Mouse (Mus musculus): ENCODE data around the gene Mxra7. TPM values are rescaled to one million over a fixed set of nuclear protein-coding genes. Genes with fewer than 3 reads are reported as not detected.

Mxra7 gene
- polyA plus RNA-seq, 1 experiment from 2014 or later: 19.6 TPM

- peaks cover 20% of the 10 kb centered on the region for H3K4me1 ChIP-seq
- 0 out of 2 replicates have a peak overlapping the region, but pooled peaks have one; percentile 40 for H3K9ac ChIP-seq
- ATAC-seq (ENCODE audit: insufficient number of reproducible peaks, insufficient read depth, low FRiP score, low TSS enrichment, low read depth): no peak
- peaks cover 15% of the 10 kb centered on the region; the same call in 1 of the 2 replicates for H3K27me3 ChIP-seq
- H3K4me3 ChIP-seq: no peak overlapping the region
- 0 out of 2 replicates have a peak overlapping the region, but pooled peaks have one; percentile 33 for H3K27ac ChIP-seq
- H3K9me3 ChIP-seq: no peaks in the 10 kb centered on the region
- no peak overlapping the region for H3K4me2 ChIP-seq
- H3K36me3 ChIP-seq: no peaks in the 10 kb centered on the region
- WGBS: 74% methylated on average over 15 of the region's 15 CpGs
Measured at GRCm38 (mm10) chr11:116806136-116807071, 21.4 kb downstream of the Mxra7 start.

GRCm38 (mm10) chr11:116802709-116803108, 25.1 kb downstream of the Mxra7 start:
- WGBS: 78% methylated on average over 5 of the region's 5 CpGs
- Histone ChIP-seq H3K9me3 (no peaks in the 10 kb centered on the region), H3K4me3 (no peak overlapping the region), H3K27ac (no peak overlapping the region), H3K4me1 (peaks cover 11% of the 10 kb centered on the region), H3K27me3 (no peaks in the 10 kb centered on the region), H3K36me3 (no peaks in the 10 kb centered on the region), H3K4me2 (no peak overlapping the region), H3K9ac (no peak overlapping the region)
- no peak for ATAC-seq (ENCODE audit: insufficient number of reproducible peaks, insufficient read depth, low FRiP score, low TSS enrichment, low read depth)

GRCm38 (mm10) chr11:116801106-116801505, 26.7 kb downstream of the Mxra7 start:
- Histone ChIP-seq H3K4me1 (peaks cover 6% of the 10 kb centered on the region; the same call in 1 of the 2 replicates), H3K4me2 (no peak overlapping the region), H3K4me3 (no peak overlapping the region), H3K9me3 (no peaks in the 10 kb centered on the region), H3K27me3 (no peaks in the 10 kb centered on the region), H3K36me3 (no peaks in the 10 kb centered on the region), H3K9ac (no peak overlapping the region), H3K27ac (no peak overlapping the region)
- WGBS: 59% methylated on average over 5 of the region's 5 CpGs
- ATAC-seq (ENCODE audit: insufficient number of reproducible peaks, insufficient read depth, low FRiP score, low TSS enrichment, low read depth): no peak

- H3K9ac ChIP-seq: no peak overlapping the region
- H3K4me2 ChIP-seq: no peak overlapping the region
- H3K4me1 ChIP-seq: peaks cover 6% of the 10 kb centered on the region; the same call in 1 of the 2 replicates
- H3K36me3 ChIP-seq: no peaks in the 10 kb centered on the region
- H3K27ac ChIP-seq: no peak overlapping the region
- ATAC-seq (ENCODE audit: insufficient number of reproducible peaks, insufficient read depth, low FRiP score, low TSS enrichment, low read depth): no peak
- no peaks in the 10 kb centered on the region for H3K27me3 ChIP-seq
- 84% methylated on average over 5 of the region's 5 CpGs for WGBS
- no peak overlapping the region for H3K4me3 ChIP-seq
- no peaks in the 10 kb centered on the region for H3K9me3 ChIP-seq
Measured at GRCm38 (mm10) chr11:116799364-116799763, 28.5 kb downstream of the Mxra7 start.

- Histone ChIP-seq H3K27ac (no peak overlapping the region), H3K4me1 (peaks cover 12% of the 10 kb centered on the region), H3K4me3 (no peak overlapping the region), H3K27me3 (no peaks in the 10 kb centered on the region), H3K9ac (no peak overlapping the region), H3K4me2 (no peak overlapping the region), H3K9me3 (no peaks in the 10 kb centered on the region), H3K36me3 (no peaks in the 10 kb centered on the region)
- 82% methylated on average over 10 of the region's 10 CpGs for WGBS
- no peak for ATAC-seq (ENCODE audit: insufficient number of reproducible peaks, insufficient read depth, low FRiP score, low TSS enrichment, low read depth)
Measured at GRCm38 (mm10) chr11:116784221-116784620, 43.6 kb downstream of the Mxra7 start.

- no peaks in the 10 kb centered on the region for H3K9me3 ChIP-seq
- no peak overlapping the region for H3K4me2 ChIP-seq
- 55% methylated on average over 9 of the region's 9 CpGs for WGBS
- peaks cover 12% of the 10 kb centered on the region for H3K4me1 ChIP-seq
- H3K27me3 ChIP-seq: no peaks in the 10 kb centered on the region
- no peak overlapping the region for H3K9ac ChIP-seq
- H3K36me3 ChIP-seq: no peaks in the 10 kb centered on the region
- H3K4me3 ChIP-seq: no peak overlapping the region
- no peak for ATAC-seq (ENCODE audit: insufficient number of reproducible peaks, insufficient read depth, low FRiP score, low TSS enrichment, low read depth)
- H3K27ac ChIP-seq: no peak overlapping the region
Measured at GRCm38 (mm10) chr11:116782737-116783145, 45.1 kb downstream of the Mxra7 start.

- H3K4me2 ChIP-seq: no peak within 1 kb of the TSS
- no peak within 1 kb of the TSS for H3K9ac ChIP-seq
- ATAC-seq (ENCODE audit: insufficient number of reproducible peaks, insufficient read depth, low FRiP score, low TSS enrichment, low read depth): no peak
- no peak within 1 kb of the TSS for H3K4me3 ChIP-seq
- 87% methylated on average over 7 of the region's 7 CpGs for WGBS
- H3K9me3 ChIP-seq: no peaks in the 10 kb centered on the region
- H3K36me3 ChIP-seq: no peaks in the 10 kb centered on the region
- no peak within 1 kb of the TSS for H3K27ac ChIP-seq
- no peaks in the 10 kb centered on the region for H3K27me3 ChIP-seq
- H3K4me1 ChIP-seq: peaks cover under 1% of the 10 kb centered on the region; the same call in 1 of the 2 replicates
Measured at GRCm38 (mm10) chr11:116775407-116775806, 52.4 kb downstream of the Mxra7 start, which contains the start of gene St6galnac1. St6galnac1 (minus strand) TSS chr11:116775507.

GRCm38 (mm10) chr11:116773205-116773604, 54.6 kb downstream of the Mxra7 start:
- no peak overlapping the region for H3K9ac ChIP-seq
- WGBS: 44% methylated on average over 2 of the region's 2 CpGs
- ATAC-seq (ENCODE audit: insufficient number of reproducible peaks, insufficient read depth, low FRiP score, low TSS enrichment, low read depth): no peak
- no peak overlapping the region for H3K4me3 ChIP-seq
- no peaks in the 10 kb centered on the region for H3K4me1 ChIP-seq
- H3K4me2 ChIP-seq: no peak overlapping the region
- H3K9me3 ChIP-seq: no peaks in the 10 kb centered on the region
- H3K36me3 ChIP-seq: no peaks in the 10 kb centered on the region
- no peak overlapping the region for H3K27ac ChIP-seq
- H3K27me3 ChIP-seq: no peaks in the 10 kb centered on the region

- Histone ChIP-seq H3K27ac (no peak overlapping the region), H3K4me3 (no peak overlapping the region), H3K9me3 (no peaks in the 10 kb centered on the region), H3K27me3 (no peaks in the 10 kb centered on the region), H3K36me3 (no peaks in the 10 kb centered on the region), H3K9ac (no peak overlapping the region), H3K4me2 (no peak overlapping the region), H3K4me1 (no peaks in the 10 kb centered on the region)
- WGBS: 82% methylated on average over 5 of the region's 5 CpGs
- ATAC-seq (ENCODE audit: insufficient number of reproducible peaks, insufficient read depth, low FRiP score, low TSS enrichment, low read depth): no peak
Measured at GRCm38 (mm10) chr11:116769873-116770272, 58.0 kb downstream of the Mxra7 start.

- H3K36me3 ChIP-seq: no peaks in the 10 kb centered on the region
- 83% methylated on average over 2 of the region's 2 CpGs for WGBS
- no peak overlapping the region for H3K4me2 ChIP-seq
- no peaks in the 10 kb centered on the region for H3K4me1 ChIP-seq
- H3K9ac ChIP-seq: no peak overlapping the region
- no peak overlapping the region for H3K27ac ChIP-seq
- H3K4me3 ChIP-seq: no peak overlapping the region
- no peaks in the 10 kb centered on the region for H3K27me3 ChIP-seq
- H3K9me3 ChIP-seq: no peaks in the 10 kb centered on the region
- no peak for ATAC-seq (ENCODE audit: insufficient number of reproducible peaks, insufficient read depth, low FRiP score, low TSS enrichment, low read depth)
Measured at GRCm38 (mm10) chr11:116764946-116765345, 62.9 kb downstream of the Mxra7 start.

- WGBS: 91% methylated on average over 7 of the region's 7 CpGs
- no peak overlapping the region for H3K4me3 ChIP-seq
Measured at GRCm38 (mm10) chr11:116764346-116764745, 63.5 kb downstream of the Mxra7 start.

GRCm38 (mm10) chr11:116755191-116755590, 72.7 kb downstream of the Mxra7 start:
- no peak overlapping the region for H3K9ac ChIP-seq
- H3K9me3 ChIP-seq: no peaks in the 10 kb centered on the region
- H3K27ac ChIP-seq: no peak overlapping the region
- no peaks in the 10 kb centered on the region for H3K36me3 ChIP-seq
- WGBS: 85% methylated on average over 4 of the region's 4 CpGs
- ATAC-seq (ENCODE audit: insufficient number of reproducible peaks, insufficient read depth, low FRiP score, low TSS enrichment, low read depth): no peak
- no peak overlapping the region for H3K4me3 ChIP-seq
- no peaks in the 10 kb centered on the region for H3K4me1 ChIP-seq
- H3K4me2 ChIP-seq: no peak overlapping the region
- H3K27me3 ChIP-seq: no peaks in the 10 kb centered on the region

More at GRCm38 (mm10) chr11:116764346-116764745, 63.5 kb downstream of the Mxra7 start:
- H3K4me1 ChIP-seq: no peaks in the 10 kb centered on the region
- H3K4me2 ChIP-seq: no peak overlapping the region
- no peak overlapping the region for H3K9ac ChIP-seq
- ATAC-seq (ENCODE audit: insufficient number of reproducible peaks, insufficient read depth, low FRiP score, low TSS enrichment, low read depth): no peak
- no peaks in the 10 kb centered on the region for H3K36me3 ChIP-seq
- H3K27ac ChIP-seq: no peak overlapping the region
- H3K9me3 ChIP-seq: no peaks in the 10 kb centered on the region
- no peaks in the 10 kb centered on the region for H3K27me3 ChIP-seq

Measured in embryonic facial prominence, embryonic 13.5 days (tissue).